Mouse (Mus musculus) layer of hippocampus, postnatal 36 days (tissue): Measurements from ENCODE around the gene Man1a. TPM values are rescaled to one million over a fixed set of nuclear protein-coding genes. Genes with fewer than 3 reads are reported as not detected.

ENCODE experiments used
- DNase-seq, 2 experiments: peaks; one replicate each; pipeline ENCODE4 v3.0.0; 2022
- total RNA-seq, 2 experiments: library from RNA; stranded (reverse); gene quantifications; 2 replicates each; pipeline ENCODE4 v1.2.3; 2021

Gene Man1a
- 10 to 100 TPM; 63.5 to 69.5 TPM for total RNA-seq

- DNase-seq, result no peak
These were observed at the start of gene Man1a for GRCm38 (mm10) chr10:54076420-54076819. Gene Man1a (minus strand): TSS chr10:54076609.

GRCm38 (mm10) chr10:54121816-54122215 is 45.4 kb upstream of the Man1a start:
- DNase-seq, result no peak

GRCm38 (mm10) chr10:54120375-54120774 is 44.0 kb upstream of the Man1a start:
- no peak for DNase-seq

GRCm38 (mm10) chr10:54119303-54119702 is 42.9 kb upstream of the Man1a start:
- no peak for DNase-seq

- no peak for DNase-seq
These were observed 42.0 kb upstream of the Man1a start for GRCm38 (mm10) chr10:54118223-54118912.

GRCm38 (mm10) chr10:54117763-54118162 is 41.4 kb upstream of the Man1a start:
- DNase-seq, result peak; percentile 10 to 11

GRCm38 (mm10) chr10:54103671-54104070 is 27.3 kb upstream of the Man1a start:
- DNase-seq, result no peak

GRCm38 (mm10) chr10:54092081-54092480 is 15.7 kb upstream of the Man1a start:
- DNase-seq, result no peak

GRCm38 (mm10) chr10:54089923-54090322 is 13.5 kb upstream of the Man1a start:
- no peak for DNase-seq

GRCm38 (mm10) chr10:54087346-54087745 is 10.9 kb upstream of the Man1a start:
- no peak for DNase-seq

- no peak for DNase-seq
These were observed 8.7 kb upstream of the Man1a start for GRCm38 (mm10) chr10:54085073-54085472.

- DNase-seq, result no peak
These were observed 596 bp upstream of the Man1a start for GRCm38 (mm10) chr10:54077005-54077404.

GRCm38 (mm10) chr10:54075441-54076010 is 883 bp downstream of the Man1a start:
- peak; percentile 91 to 93 for DNase-seq

GRCm38 (mm10) chr10:54074609-54075421 is 1.6 kb downstream of the Man1a start:
- peak; percentile 40 to 44 for DNase-seq

GRCm38 (mm10) chr10:54074247-54074608 is 2.2 kb downstream of the Man1a start:
- DNase-seq, result peak in 1 of 2 experiments; percentile 28

- no peak for DNase-seq
These were observed 2.7 kb downstream of the Man1a start for GRCm38 (mm10) chr10:54073641-54074203.

- DNase-seq, result no peak
These were observed 4.1 kb downstream of the Man1a start for GRCm38 (mm10) chr10:54072336-54072735.

GRCm38 (mm10) chr10:54070496-54070895 is 5.9 kb downstream of the Man1a start:
- DNase-seq, result no peak

GRCm38 (mm10) chr10:54069412-54069811 is 7.0 kb downstream of the Man1a start:
- DNase-seq, result no peak

GRCm38 (mm10) chr10:54066683-54067082 is 9.7 kb downstream of the Man1a start:
- DNase-seq, result no peak

- no peak for DNase-seq
These were observed 12.7 kb downstream of the Man1a start for GRCm38 (mm10) chr10:54063551-54064260.

GRCm38 (mm10) chr10:54062835-54063234 is 13.6 kb downstream of the Man1a start:
- DNase-seq, result no peak
